Mouse (Mus musculus) frontal cortex, postnatal 10 days (tissue): ENCODE measurements at regions not wholly inside any gene's neighbourhood (a gene's known extent, or its start where the extent isn't known, plus 50 kb on each side); places are given as distances from the start of the nearest gene placed in this dataset.
A peak's percentile ranks its signal among the peaks of the same experiment; 100 is the strongest.

Experiments
- DNase-seq, 2 experiments: peaks; one replicate each; pipeline ENCODE4 v3.0.0; 2022; ENCODE audit warnings: low spot score in 2 of 2, mixed read lengths in 1 of 2

GRCm38 (mm10) chrY:43923126-43923525 is 341.1 kb downstream of the Gm21739 start:
- DNase-seq, result peak in 1 of 2 experiments; percentile 4
